Mouse (Mus musculus) neural tube, embryonic 11.5 days (tissue): ENCODE data around the gene Dock10. TPM values are rescaled to one million over a fixed set of nuclear protein-coding genes. Genes with fewer than 3 reads are reported as not detected.
A peak's percentile ranks its signal among the peaks of the same experiment; 100 is the strongest.

ENCODE experiments used
- ATAC-seq: fragments of 200-750 bp; cut with Nextera tagmentation; 2 replicates; pipeline ENCODE4 v1.8.0; 2017; ENCODE audit warnings: moderate number of reproducible peaks, mild to moderate bottlenecking, moderate TSS enrichment, moderate library complexity; ENCODE audit not compliant: insufficient read depth, low FRiP score, low TSS enrichment
- DNase-seq: peaks from one replicate; pipeline ENCODE4 v3.0.0-alpha.2; 2015; ENCODE audit warnings: low spot score
- H3K27ac ChIP-seq: fragments of 300-500 bp; sonication (generic); 2 replicates; pipeline ENCODE4 v1.5.1; 2014; ENCODE audit warnings: low read depth, mild to moderate bottlenecking, low read length
- H3K27me3 ChIP-seq: fragments of 300-500 bp; sonication (generic); 2 replicates; pipeline ENCODE4 v1.6.1; 2014; ENCODE audit warnings: mild to moderate bottlenecking, low read length, mixed read lengths; ENCODE audit not compliant: control insufficient read depth, insufficient read depth
- H3K36me3 ChIP-seq: fragments of 300-500 bp; sonication (generic); 2 replicates; pipeline ENCODE4 v1.6.1; 2014; ENCODE audit warnings: mild to moderate bottlenecking, low read length, moderate library complexity, mixed read lengths; ENCODE audit not compliant: control insufficient read depth, insufficient read depth
- H3K4me1 ChIP-seq: fragments of 300-500 bp; sonication (generic); 2 replicates; pipeline ENCODE4 v1.6.1; 2014; ENCODE audit warnings: low read length, mixed read lengths; ENCODE audit not compliant: control insufficient read depth, insufficient read depth
- H3K4me2 ChIP-seq: fragments of 300-500 bp; sonication (generic); 2 replicates; pipeline ENCODE4 v1.6.1; 2014; ENCODE audit warnings: low read depth, mild to moderate bottlenecking, moderate library complexity
- H3K4me3 ChIP-seq: fragments of 300-500 bp; sonication (generic); 2 replicates; pipeline ENCODE4 v1.5.1; 2014; ENCODE audit warnings: low read depth, low read length
- H3K9ac ChIP-seq: fragments of 300-500 bp; sonication (generic); 2 replicates; pipeline ENCODE4 v1.6.1; 2014; ENCODE audit warnings: mild to moderate bottlenecking, low read length
- H3K9me3 ChIP-seq: fragments of 300-500 bp; sonication (generic); 2 replicates; pipeline ENCODE4 v1.6.1; 2016; ENCODE audit warnings: low read length; ENCODE audit not compliant: control insufficient read depth
- WGBS: fragments of 180-500 bp; shearing (Covaris S2); extraction: QIAGEN DNeasy Blood & Tissue Kit; methylation state at CpG from one replicate; pipeline ENCODE4 v1.1.7; 2014; 5-methylcytosine and 5-hydroxymethylcytosine counted together
- polyA plus RNA-seq: library from polyadenylated mRNA; unstranded; fragments of >200 nt; fragmentation: Nextera tagmentation; extraction: Ambion mirVana; gene quantifications from 2 replicates; pipeline ENCODE4 v1.2.1, GENCODE M21; 2014

Gene Dock10
- polyA plus RNA-seq, 1 experiment from 2014 or later: 4.3 TPM

DNA sequence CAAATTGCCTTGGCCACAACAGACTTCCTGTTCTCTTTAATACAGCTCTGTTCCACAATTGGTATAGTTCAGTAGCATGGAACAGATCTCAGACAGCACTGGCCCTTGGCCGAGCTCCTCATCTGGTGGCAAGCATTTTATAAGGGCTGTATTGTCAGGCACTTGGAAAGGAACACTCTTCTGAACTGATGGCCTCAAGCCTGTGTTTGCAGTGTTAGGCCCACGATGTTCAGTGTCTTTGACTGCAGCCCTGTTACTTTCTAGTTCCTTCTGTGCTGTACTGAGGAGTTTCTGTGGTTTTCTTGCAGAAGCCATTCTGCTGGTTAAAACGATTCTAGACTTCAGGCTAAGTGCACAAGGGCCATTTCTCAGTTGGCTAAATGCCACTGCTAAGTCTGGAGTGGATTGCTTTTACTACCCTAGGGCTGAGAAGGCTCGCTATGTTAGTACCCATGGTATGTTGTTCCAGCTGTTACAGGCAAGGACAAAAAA lies 121.1 kb downstream of the Dock10 start:
- H3K4me3 ChIP-seq: no peak overlapping the region
- no peaks in the 10 kb centered on the region for H3K9me3 ChIP-seq
- no peak overlapping the region for H3K9ac ChIP-seq
- no peaks in the 10 kb centered on the region for H3K36me3 ChIP-seq
- DNase-seq (no peak), ATAC-seq (no peak)
- no peaks in the 10 kb centered on the region for H3K27me3 ChIP-seq
- H3K4me2 ChIP-seq: no peak overlapping the region
- H3K4me1 ChIP-seq: no peaks in the 10 kb centered on the region
- H3K27ac ChIP-seq: no peak overlapping the region
- WGBS: 73% methylated on average over 4 of the region's 4 CpGs

DNA sequence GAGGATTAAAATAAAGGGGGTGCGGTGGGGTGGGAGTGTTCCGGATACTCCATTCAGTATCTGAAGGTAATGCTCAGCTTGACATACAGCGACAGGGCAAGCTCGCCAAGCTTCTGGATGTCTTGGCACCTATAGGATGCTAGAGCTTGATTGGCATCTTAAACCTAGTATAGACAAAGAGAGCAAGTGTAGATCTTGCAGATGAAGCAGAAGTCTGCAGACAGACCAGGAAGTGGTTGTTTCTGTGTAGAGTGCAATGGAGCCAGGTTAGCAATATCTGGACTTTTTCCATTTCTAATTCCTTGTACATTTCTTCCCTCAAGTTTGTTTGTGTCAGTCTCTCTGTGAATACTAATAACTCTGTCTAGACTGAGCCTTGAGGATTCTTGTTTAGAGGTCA lies 122.5 kb downstream of the Dock10 start:
- H3K9ac ChIP-seq: no peak overlapping the region
- no peak overlapping the region for H3K27ac ChIP-seq
- no peaks in the 10 kb centered on the region for H3K36me3 ChIP-seq
- no peak overlapping the region for H3K4me2 ChIP-seq
- WGBS: 91% methylated on average over 4 of the region's 4 CpGs
- no peak for DNase-seq
- no peak overlapping the region for H3K4me3 ChIP-seq
- H3K9me3 ChIP-seq: no peaks in the 10 kb centered on the region
- no peaks in the 10 kb centered on the region for H3K27me3 ChIP-seq
- no peaks in the 10 kb centered on the region for H3K4me1 ChIP-seq
- no peak for ATAC-seq

- H3K4me3 ChIP-seq: no peak overlapping the region
- 88% methylated on average over 4 of the region's 4 CpGs for WGBS
- no peak overlapping the region for H3K4me2 ChIP-seq
These were observed 124.8 kb downstream of the Dock10 start for GRCm38 (mm10) chr1:80633536-80633935.

DNA sequence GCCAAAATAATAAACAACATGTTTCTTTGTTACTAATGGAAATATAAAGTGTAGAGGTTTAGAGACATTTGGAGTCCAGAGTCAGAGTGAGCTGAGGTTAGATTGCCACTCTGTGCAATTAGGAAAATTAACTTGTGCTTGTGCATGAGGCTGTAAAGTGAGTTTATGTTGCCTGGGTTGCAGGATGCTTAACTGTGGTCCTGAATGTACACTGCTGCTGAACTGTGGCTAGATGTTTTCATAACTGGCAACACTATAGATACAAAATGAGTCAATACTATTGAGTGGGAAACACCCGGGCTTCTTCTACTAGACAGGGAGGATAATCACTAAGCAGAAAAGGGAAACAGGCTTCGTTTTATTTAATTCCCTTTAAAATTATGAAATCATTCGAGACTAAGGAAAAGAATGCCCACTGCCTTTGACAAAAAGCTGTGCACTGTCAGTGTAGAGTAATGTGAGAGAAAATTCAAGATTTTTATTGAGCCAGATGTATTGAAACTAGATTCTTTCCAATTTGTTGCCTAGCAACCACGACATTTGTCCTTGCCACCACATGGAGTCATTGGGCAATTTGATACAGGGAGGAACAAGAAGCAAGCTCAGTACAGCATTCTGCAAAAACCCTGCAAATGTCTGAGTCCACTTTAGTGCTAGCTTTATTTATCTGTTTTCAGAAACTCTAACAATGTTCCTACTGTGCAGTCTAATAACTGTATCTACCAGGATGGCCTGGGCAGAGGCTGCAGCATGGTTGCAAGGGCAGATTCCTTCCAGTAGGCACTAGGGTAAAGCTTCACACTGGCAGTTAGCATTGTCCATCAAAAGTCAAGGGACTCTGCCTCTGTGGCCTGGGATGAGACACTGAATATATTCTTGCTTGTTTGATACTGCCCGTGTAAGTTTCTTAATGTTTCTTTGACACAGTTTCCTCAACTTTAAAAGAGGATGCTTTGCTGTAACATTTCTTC lies 127.9 kb downstream of the Dock10 start:
- no peak overlapping the region for H3K9ac ChIP-seq
- no peaks in the 10 kb centered on the region for H3K27me3 ChIP-seq
- WGBS: 52% methylated on average over 5 of the region's 5 CpGs
- DNase-seq: peak; percentile 18
- no peaks in the 10 kb centered on the region for H3K9me3 ChIP-seq
- no peaks in the 10 kb centered on the region for H3K4me1 ChIP-seq
- H3K4me2 ChIP-seq: no peak overlapping the region
- H3K36me3 ChIP-seq: no peaks in the 10 kb centered on the region
- ATAC-seq: peak; percentile 77
- no peak overlapping the region for H3K27ac ChIP-seq
- H3K4me3 ChIP-seq: no peak overlapping the region

More at GRCm38 (mm10) chr1:80633536-80633935, 124.8 kb downstream of the Dock10 start:
- DNase-seq (no peak), ATAC-seq (no peak)
- no peak overlapping the region for H3K9ac ChIP-seq
- H3K4me1 ChIP-seq: no peaks in the 10 kb centered on the region
- H3K9me3 ChIP-seq: no peaks in the 10 kb centered on the region
- no peaks in the 10 kb centered on the region for H3K36me3 ChIP-seq
- H3K27me3 ChIP-seq: no peaks in the 10 kb centered on the region
- no peak overlapping the region for H3K27ac ChIP-seq

DNA sequence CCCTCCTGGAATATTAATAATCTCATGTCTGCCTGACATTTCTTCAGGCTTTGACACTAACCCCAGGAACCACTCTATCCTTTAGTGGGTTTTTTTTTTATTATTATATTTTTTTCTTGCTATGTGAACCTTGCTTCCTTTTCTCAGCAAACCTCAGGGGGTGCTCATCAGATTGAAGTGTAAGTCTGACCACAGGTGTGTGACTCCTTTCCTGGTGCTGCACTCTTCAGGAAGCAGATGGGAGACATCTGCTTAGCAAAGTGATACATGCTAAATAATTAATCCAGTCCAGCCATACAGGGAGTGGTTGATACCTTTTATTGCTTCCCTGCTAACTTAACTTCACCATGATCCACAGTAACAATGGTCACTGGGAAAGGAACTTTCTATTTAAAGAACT lies 130.3 kb downstream of the Dock10 start:
- no peak overlapping the region for H3K9ac ChIP-seq
- H3K9me3 ChIP-seq: no peaks in the 10 kb centered on the region
- no peaks in the 10 kb centered on the region for H3K4me1 ChIP-seq
- no peaks in the 10 kb centered on the region for H3K27me3 ChIP-seq
- no peak for ATAC-seq
- H3K4me2 ChIP-seq: no peak overlapping the region
- no peak for DNase-seq
- no peak overlapping the region for H3K27ac ChIP-seq
- no peak overlapping the region for H3K4me3 ChIP-seq
- no peaks in the 10 kb centered on the region for H3K36me3 ChIP-seq

DNA sequence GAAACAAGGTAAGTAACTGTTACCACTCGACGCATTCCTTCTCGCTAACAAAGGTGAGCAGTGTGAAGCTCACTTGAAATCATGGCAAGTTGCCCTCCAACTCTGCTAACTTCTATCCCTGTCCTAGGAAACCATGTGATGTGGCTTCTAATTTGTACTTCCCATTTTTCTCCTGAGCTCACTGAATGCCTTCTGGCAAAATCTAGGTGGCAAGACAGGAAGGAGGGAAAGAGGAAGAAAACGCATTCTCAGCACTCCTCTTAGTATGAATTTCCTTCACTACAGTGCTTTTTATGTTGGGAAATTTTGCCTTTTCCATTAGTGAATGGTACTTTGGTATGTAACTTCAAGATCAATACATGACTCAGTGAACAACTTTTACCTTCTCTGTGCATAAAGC lies 131.5 kb downstream of the Dock10 start:
- H3K27me3 ChIP-seq: no peaks in the 10 kb centered on the region
- H3K4me3 ChIP-seq: no peak overlapping the region
- H3K9ac ChIP-seq: no peak overlapping the region
- DNase-seq: no peak
- H3K36me3 ChIP-seq: no peaks in the 10 kb centered on the region
- no peak overlapping the region for H3K4me2 ChIP-seq
- 96% methylated on average over 4 of the region's 4 CpGs for WGBS
- no peaks in the 10 kb centered on the region for H3K9me3 ChIP-seq
- H3K4me1 ChIP-seq: no peaks in the 10 kb centered on the region
- no peak for ATAC-seq
- no peak overlapping the region for H3K27ac ChIP-seq

- no peak overlapping the region for H3K27ac ChIP-seq
- H3K4me3 ChIP-seq: no peak overlapping the region
- ATAC-seq (no peak), DNase-seq (no peak)
- no peaks in the 10 kb centered on the region for H3K27me3 ChIP-seq
- no peak overlapping the region for H3K4me2 ChIP-seq
- H3K36me3 ChIP-seq: no peaks in the 10 kb centered on the region
- 90% methylated on average over 1 of the region's 1 CpGs for WGBS
- H3K9me3 ChIP-seq: no peaks in the 10 kb centered on the region
- no peak overlapping the region for H3K9ac ChIP-seq
- H3K4me1 ChIP-seq: no peaks in the 10 kb centered on the region
These were observed 133.0 kb downstream of the Dock10 start for GRCm38 (mm10) chr1:80625371-80625770.

DNA sequence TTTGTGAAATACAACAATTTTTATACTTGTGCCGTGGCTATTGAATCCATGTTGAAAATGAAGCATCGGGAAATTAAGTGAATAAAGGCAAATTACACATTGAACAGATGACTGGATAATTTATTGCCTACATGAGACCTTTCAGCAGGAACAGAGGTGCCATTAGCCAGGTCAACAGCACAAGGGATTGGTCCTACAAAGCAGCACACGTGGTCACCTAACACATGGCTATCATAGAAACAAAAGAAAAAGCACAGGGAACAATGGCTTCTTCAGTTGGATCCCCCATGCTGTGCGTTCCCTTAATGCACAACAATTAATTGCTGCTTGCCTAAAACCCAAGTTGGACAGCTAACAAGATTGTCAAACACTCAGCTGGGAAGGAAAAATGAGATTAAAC lies 133.8 kb downstream of the Dock10 start:
- Histone ChIP-seq H3K9me3 (no peaks in the 10 kb centered on the region), H3K9ac (no peak overlapping the region), H3K4me3 (no peak overlapping the region), H3K36me3 (no peaks in the 10 kb centered on the region), H3K4me1 (no peaks in the 10 kb centered on the region), H3K4me2 (no peak overlapping the region), H3K27ac (no peak overlapping the region), H3K27me3 (no peaks in the 10 kb centered on the region)
- WGBS: 53% methylated on average over 4 of the region's 4 CpGs
- DNase-seq: no peak
- ATAC-seq: no peak

DNA sequence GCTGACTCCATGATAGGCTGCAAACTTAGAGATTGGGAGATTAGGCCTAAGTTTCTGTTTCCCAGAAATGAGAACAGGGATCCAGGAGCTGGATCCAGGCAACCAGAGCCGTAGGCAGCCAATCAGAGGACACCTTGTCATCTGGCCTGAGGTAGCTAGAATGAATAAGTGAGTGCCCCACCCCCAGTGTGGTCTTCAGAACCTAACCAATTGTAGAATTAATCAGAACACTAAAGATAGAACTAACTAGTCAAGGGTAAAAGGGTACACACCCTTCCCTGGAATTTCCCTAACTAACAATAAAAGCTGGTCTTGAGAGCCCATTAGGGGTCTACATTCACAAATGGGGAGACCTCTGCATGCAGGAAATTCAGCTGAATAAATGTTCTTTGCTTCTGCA lies 135.7 kb downstream of the Dock10 start:
- Histone ChIP-seq H3K9ac (no peak overlapping the region), H3K27ac (no peak overlapping the region), H3K4me1 (no peaks in the 10 kb centered on the region), H3K27me3 (no peaks in the 10 kb centered on the region), H3K9me3 (no peaks in the 10 kb centered on the region), H3K36me3 (no peaks in the 10 kb centered on the region), H3K4me3 (no peak overlapping the region), H3K4me2 (no peak overlapping the region)
- WGBS: 96% methylated on average over 1 of the region's 1 CpGs
- DNase-seq (no peak), ATAC-seq (no peak)
